Mouse (Mus musculus): ENCODE results near the gene Il21r.
A peak's percentile ranks its signal among the peaks of the same experiment; 100 is the strongest.

Il21r gene

DNA sequence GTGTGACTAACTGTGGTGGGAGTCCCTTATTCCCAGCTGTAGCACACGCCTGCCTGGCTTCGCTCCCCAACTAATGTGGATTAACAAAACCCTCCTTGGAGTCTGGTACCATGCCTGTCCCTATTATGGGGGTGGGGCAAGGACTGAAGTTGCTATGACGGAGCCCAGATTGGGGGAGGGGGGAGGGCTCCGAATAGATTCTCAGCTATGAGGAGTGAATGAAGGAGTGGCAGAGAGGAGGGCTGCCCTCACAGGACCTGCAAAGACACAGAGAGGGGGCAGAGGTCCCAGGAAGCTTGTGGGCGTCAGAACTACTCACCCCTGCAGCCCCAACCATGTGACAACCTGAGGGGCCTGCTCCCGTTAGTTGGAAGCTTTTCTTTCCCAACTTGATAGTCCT lies 35.1 kb downstream of the Il21r start:
- no peak for DNase-seq (ENCODE audit: low read depth, low spot score)

DNA sequence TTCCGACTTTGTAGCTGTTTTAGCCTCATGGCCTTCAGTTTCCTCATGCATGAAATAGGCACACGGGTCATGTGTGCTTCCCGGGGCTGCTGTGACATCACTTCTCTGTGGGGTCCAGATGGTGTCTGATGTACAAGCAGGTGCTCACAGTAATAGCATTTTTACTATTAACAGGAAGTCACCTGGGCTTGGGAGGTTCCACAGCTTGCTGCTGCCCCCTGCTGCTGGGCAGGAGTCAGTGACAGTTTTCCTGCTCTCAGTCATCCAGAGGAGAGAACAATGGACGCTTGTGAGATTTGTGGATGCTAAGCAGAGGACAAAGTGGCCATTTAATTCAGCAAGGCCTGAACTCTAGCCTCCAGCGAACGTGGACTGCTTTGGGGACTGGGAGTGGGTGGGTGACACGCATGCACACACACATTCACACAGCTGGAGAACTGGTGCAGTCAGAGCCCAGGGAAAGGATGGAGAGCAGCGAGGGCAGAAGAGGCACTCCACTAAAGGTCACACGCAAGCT lies 35.7 kb downstream of the Il21r start:
- DNase-seq (ENCODE audit: low read depth, low spot score) = no peak

DNA sequence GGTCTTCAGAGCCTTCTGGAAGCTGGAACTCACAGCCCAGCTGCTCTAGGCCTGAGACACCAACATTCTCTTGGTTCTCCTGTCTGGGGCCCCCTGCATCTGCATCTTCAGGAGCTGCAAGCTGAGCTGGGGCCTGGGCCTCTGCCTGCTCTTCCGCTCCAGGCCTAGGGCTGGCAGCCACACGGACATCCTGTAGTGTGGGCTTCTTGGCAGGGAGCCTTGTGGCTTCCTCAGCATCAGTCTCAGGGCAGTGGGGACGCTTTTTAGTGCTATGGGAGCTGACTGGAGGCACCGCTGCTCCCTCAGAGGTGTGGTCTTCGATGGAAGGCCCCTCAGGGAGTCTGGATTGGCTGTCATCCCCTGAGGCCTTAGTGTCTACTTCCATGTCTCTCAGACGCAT lies 40.7 kb downstream of the Il21r start:
- DNase-seq (ENCODE audit: low read depth, low spot score) = no peak

DNA sequence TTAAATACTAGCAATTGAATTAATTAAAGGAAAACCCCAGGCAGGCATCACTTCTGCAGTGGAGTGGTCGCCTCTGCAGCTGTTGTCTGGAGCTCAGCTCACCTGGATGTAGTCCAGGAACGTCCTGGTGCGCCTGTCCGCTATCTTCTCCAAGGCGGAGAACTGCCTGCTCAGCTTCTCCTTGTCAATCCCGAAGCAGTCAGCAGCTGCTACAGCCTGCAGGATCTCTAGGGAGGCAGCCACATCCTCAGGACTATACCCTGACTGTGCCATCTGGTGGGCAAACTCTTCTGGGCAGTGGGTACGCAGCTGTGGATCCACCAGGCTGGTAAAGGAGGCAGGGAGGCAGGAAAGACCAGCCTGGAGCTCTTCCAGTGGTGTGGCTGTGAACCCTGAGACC lies 42.2 kb downstream of the Il21r start:
- no peak for DNase-seq (ENCODE audit: low read depth, low spot score)

DNA sequence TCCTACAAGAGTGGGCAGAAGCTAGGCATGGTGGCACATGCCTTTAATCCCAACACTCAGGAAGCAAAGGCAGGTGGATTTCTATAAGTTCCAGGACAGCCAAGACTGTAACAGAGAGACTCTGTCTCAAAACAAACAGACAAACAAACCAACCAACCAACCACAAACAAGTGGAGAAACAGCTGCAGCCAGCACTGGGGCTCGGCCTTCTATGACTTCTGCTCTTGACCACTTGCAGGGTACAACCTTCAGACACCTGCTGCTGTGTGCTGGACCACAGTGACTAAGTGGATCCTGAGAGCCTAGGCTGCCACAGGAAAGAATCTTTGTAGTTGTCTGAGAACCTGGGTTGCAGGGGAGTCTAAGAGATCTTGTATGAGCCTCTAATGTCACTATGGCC lies 45.8 kb downstream of the Il21r start:
- DNase-seq (ENCODE audit: low read depth, low spot score) = no peak

DNA sequence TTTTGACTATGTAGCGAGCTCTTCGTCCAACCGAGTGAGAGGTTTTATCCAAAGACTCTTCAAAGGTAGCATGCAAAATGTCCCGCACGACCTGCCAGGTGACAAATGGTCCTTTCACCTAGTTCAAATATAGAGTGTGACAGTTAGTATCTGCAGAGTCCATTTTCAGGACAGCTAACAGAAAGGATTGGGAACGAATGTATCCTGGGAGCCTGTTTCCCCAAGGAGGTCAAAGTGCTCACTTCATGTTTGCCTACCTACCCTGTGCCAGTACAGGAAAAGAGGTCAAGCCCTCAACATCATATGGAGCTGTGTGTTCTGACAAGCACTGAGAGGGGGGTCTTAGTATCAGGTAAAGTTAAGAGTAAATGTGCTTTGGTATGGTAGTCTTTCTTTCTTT lies 54.3 kb downstream of the Il21r start:
- no peak for DNase-seq (ENCODE audit: low read depth, low spot score)

DNA sequence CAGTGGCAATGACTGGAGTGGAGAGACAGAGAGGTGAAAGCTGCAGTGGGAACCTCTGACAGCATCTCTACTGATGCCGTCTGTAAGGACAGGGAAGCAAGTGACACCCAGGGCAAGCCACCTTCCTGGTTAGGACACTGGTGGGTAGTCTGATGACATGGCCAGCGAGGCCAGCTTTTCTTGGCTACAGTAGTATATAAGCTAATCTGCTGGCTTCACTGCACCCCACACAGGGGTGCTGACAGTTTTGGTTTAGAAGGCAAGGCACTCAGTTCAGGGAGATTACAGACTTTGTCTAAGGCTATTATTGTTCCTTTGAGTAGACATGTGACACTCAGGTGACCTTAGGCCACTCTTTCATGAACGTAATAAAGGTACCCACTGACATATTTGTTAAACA lies 60.4 kb downstream of the Il21r start:
- no peak for DNase-seq (ENCODE audit: low read depth, low spot score)

DNA sequence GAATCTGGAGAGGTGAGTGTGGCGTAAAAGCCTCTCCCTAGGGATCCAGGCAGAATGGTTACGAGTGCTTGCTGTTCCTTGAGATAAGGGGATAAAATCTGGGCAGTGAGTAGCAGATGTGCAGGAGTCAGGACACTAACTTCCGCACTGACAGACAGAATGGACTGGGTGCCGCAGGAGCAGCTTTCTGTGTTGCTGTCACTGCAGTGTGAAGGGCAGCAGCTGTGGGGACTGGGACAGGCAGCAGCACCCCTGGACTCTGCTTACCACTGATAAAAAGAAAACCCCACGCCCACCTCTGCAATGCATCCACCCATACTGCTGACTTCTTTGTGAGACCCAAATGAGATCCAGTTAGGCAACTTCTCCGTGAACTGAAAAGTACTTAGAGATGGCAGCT lies 67.6 kb downstream of the Il21r start:
- DNase-seq (ENCODE audit: low read depth, low spot score) = no peak

DNA sequence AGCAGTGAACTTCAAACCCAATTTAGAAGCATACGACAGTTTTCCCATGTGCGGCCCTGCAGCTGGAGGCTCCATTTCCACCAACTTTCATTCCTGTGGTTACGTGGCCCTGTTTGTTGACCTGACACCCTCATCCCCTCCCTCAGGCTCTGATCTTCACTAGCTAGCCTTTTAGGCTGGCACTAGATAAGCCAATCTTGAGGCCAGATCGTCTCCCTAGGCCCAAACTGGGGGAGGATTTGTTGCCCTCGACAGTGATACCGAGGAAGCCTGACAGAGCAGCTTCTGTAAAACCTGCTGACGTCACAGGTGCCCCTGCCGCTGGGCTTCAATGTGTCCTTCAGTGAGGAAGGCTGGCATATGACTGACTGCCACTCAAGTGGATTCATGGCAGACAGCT lies 68.2 kb downstream of the Il21r start:
- DNase-seq (ENCODE audit: low read depth, low spot score) = no peak

DNA sequence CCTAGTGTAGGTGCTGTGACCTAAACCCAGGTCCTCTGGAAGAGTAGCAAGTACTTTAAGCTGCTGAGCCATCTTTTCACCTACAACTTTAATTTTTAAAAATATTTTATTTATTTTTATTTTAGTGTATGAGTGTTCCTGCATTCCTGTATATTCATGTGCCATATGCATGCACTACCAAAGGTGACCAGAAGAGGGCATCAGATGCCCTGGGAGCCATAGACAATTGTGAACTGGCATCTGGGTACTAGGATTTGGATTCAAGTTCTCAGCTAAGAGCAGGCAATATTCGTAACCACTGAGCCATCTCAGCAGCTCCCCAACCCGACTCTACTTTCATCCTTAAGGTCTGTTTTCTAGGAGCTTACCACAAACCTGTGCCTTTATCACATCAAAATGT lies 71.7 kb downstream of the Il21r start:
- peak; percentile 53 for DNase-seq (ENCODE audit: low read depth, low spot score)

DNA sequence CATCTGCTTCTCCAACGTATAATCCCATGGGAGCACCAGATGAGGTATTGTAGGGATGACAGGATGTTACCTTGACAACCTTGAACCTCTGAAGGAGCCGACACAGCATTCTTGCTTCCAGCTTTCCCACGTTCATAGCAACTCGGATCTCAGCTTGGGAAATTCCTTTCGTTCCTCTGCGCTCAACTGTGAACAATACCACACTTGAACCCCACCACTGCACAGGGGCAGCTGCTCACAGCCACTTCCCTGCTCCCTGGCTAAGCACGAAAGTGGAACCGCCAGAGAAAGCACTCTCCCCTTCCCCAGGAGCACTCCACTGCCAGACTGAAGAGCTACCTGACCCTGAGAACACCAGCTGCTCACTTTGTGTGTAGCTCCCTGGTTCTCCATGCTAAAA lies 75.5 kb downstream of the Il21r start:
- DNase-seq (ENCODE audit: low read depth, low spot score) = no peak

DNA sequence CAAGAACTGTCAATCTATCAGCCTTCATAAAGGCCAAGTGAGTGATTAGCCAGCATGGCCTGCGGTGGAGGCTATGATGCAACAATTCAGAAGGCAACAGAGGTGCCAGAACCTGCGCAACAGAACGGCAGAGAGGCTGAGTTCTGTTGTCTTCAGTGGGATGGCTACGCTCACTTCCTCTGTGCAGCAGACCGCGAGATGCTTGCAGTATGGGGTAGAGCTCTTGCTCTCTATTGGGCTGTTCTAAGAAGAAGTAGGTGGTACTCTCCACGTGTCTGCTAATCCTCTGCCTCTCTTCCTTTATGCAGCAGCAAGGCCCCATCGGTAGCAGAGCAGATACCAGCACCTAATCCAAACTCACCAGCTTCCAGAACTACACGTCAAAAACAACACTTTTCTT lies 76.7 kb downstream of the Il21r start:
- DNase-seq (ENCODE audit: low read depth, low spot score) = no peak
